Mouse (Mus musculus): Measurements from ENCODE around the gene Syne1.

Gene Syne1

GRCm38 (mm10) chr10:5058876-5059275 lies 492.4 kb downstream of the Syne1 start:
- no peak for DNase-seq (ENCODE audit: low spot score)

DNA sequence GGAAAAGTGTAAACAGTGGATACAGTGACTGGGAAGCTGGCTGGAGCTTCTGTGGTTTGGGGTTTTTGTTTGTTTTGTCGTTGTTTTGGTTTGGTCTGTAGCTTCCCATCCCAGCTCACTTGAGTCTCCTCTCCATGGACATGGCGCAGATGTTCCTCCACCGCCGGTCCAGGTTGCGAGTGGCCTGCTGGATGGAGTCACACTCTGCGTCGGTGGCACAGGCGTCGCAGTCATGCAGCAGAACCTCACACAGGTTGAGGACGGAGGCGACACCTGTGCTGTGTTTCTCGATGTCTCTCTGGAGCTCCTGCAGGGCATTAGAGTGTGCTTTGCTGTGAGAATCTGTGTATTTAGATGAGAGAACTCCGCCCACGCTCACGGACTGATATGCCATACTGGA lies 493.6 kb downstream of the Syne1 start:
- DNase-seq (ENCODE audit: low spot score) = no peak

DNA sequence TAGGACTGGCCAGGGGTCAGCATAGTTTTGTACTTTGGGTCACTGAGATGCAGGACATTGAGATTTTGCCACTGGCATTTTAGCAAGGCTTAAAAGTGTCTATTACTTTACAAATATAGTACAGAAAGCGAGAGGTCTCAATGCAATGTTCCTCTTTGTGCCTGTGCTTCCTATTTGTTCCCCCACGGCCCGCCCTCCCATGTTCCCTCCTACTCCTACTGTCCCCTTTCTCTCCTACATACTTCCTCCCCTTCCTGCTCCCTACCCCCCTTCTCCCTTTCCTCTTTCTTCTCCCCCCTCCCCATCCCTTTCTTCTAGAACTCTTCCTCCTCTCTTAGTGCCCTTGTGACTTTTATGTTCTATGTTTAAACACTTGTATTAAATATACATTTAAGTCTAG lies 494.3 kb downstream of the Syne1 start:
- DNase-seq (ENCODE audit: low spot score) = no peak

- no peak for DNase-seq (ENCODE audit: low spot score)
These were observed 495.0 kb downstream of the Syne1 start for GRCm38 (mm10) chr10:5056243-5056735.

DNA sequence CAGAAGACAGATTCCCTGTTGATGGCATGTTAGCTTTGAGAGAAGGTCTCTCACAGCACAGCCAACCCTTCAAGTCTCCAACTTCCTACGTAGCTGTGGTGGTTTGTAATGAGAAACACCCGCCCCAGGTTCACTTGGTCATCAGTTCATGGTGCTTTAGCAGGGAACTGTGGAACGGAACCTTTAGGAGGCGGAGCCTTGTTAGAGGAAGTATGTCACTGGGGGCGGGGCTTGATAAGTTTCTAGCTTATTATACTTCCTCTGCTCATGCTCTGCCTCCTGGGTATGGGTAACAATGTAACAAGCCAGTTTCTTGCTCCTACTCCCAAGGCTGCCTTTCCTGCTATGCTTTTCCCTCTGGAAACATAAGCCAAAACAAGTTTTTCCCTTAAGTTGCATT lies 505.6 kb downstream of the Syne1 start:
- no peak for DNase-seq (ENCODE audit: low spot score)

DNA sequence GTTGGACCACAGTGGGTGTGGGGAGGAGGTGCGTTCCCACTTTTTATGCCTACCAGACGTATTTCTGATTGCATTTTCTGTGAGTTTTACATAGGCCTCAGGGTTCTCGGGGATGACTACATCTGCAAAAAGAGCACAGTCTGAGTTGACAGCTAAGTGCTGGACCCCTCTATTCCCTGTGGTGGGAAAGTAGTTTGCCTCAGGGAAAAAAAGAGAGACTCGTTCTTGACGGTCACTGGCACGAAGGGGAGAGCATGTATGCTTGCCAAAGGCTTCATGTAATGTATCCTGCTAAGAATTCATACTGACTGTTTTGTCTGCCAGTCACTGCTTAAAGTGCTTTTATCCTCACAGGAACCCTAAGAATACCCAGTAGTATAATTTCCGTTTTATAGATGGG lies 506.1 kb downstream of the Syne1 start:
- no peak for DNase-seq (ENCODE audit: low spot score)

GRCm38 (mm10) chr10:5044481-5044880 lies 506.8 kb downstream of the Syne1 start:
- no peak for DNase-seq (ENCODE audit: low spot score)

DNA sequence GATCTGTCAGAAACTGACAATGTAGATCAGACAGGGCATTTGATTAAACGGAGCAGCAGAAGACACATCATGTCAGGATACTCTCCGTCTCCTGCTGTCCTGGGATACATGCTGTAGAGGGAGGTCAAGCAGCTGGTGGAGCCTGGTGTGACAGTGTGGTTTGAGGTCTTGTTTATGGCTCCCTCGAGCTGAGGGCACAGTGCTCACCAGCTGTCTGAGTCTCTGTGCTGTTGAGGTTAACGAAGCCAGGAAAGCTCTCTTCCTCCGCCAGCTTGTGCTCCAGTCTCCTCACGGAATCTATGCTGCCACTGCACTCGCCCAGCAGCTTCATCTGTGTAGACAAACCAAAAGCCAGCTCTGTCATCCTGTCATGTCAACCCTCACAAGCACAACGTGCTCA lies 510.0 kb downstream of the Syne1 start:
- no peak for DNase-seq (ENCODE audit: low spot score)

- DNase-seq (ENCODE audit: low spot score) = no peak
These were observed 518.9 kb downstream of the Syne1 start for GRCm38 (mm10) chr10:5032192-5033048.

- no peak for DNase-seq (ENCODE audit: low spot score)
These were observed 521.4 kb downstream of the Syne1 start for GRCm38 (mm10) chr10:5029883-5030282.

DNA sequence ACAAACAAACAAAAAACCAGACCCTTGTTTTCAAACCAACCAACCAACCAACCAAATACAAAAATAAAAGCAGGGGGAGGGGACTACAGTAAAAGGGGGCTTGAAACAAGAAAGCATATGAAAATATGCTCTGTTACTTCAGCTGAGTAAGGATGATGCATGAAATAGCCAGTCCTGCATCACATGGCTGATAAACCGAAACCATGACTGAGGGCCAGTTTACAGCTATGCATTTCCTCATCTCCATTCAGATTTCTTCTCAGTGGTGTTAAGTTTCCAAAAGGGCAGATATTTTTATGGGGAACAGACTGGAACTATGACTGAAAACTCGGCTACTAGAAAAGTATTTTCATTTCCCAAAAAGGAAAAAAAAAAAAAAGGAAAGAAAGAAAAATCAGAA lies 522.1 kb downstream of the Syne1 start:
- DNase-seq (ENCODE audit: low spot score) = no peak

DNA sequence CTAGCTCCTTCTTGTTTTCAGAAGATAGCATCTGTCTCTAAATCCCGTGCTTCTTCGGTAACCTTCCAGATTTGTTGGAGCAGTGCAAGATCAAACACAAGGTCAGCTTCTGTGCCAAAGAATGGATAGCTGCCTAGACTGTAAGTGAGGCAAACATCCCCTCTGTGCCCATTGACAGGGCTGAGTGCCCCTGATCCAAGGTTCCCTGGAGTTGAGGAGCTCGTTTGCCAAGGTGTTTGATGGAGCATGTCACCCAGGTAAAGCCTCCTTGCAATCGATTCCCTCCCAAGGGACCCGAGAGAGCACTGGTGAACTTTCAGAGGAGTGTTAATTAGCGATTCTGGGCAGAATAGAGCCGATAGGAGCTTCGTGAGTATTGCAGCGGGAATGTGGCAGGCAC lies 523.0 kb downstream of the Syne1 start:
- DNase-seq (ENCODE audit: low spot score) = no peak

DNA sequence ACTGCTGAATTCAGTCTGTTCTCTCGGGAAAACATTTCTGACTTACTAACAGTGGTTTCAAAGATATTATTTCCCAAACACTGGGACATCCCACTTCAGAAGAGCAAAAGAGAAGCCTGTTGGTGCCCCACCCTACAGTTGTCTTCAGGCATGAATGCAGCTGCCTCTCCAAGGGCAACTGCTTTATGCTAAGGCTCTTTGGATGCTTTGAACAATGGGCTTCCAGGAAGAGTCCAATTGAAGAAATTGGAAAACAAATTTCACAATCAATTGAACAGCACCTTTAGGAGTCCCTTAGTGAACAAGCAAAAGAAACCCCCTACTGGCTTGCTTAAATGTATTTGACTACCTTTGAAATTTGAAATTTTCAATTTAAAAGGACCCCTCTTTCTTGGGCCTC lies 524.1 kb downstream of the Syne1 start:
- DNase-seq (ENCODE audit: low spot score) = no peak

GRCm38 (mm10) chr10:5025906-5026305 lies 525.4 kb downstream of the Syne1 start:
- DNase-seq (ENCODE audit: low spot score) = no peak

GRCm38 (mm10) chr10:5017148-5017547 lies 534.1 kb downstream of the Syne1 start:
- DNase-seq (ENCODE audit: low spot score) = peak; percentile 7

GRCm38 (mm10) chr10:5014976-5015375 lies 536.3 kb downstream of the Syne1 start:
- no peak for DNase-seq (ENCODE audit: low spot score)

- no peak for DNase-seq (ENCODE audit: low spot score)
These were observed 539.3 kb downstream of the Syne1 start for GRCm38 (mm10) chr10:5012004-5012403.

DNA sequence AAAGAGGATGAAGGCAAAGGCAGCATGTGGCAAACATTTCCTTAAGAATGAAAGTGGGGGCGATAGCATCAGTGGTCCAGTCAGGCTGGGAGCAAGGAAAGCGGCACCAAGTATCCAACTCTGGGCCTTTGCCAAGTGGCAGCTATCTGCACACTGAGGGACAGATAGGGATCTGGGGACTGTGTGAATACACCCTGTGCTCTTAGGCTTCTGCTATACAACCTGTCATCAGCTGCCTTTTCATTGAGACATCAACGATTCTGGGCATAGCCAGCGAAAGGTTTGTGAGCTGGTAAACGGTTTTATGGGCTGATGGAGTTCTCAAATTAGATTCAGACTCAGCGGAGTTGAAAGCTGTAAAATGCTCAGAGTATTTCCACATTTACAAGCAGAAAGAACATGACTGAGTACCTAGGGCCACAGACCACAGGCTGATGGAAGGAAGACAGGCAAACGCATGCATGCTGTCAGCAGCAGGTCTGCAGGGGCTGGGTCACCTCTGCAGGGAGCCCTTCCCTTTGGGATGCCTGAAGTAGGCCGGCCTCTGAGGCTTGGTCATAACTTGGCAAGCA lies 542.4 kb downstream of the Syne1 start:
- DNase-seq (ENCODE audit: low spot score) = no peak

- DNase-seq (ENCODE audit: low spot score) = no peak
These were observed 554.7 kb downstream of the Syne1 start for GRCm38 (mm10) chr10:4996592-4996991.

DNA sequence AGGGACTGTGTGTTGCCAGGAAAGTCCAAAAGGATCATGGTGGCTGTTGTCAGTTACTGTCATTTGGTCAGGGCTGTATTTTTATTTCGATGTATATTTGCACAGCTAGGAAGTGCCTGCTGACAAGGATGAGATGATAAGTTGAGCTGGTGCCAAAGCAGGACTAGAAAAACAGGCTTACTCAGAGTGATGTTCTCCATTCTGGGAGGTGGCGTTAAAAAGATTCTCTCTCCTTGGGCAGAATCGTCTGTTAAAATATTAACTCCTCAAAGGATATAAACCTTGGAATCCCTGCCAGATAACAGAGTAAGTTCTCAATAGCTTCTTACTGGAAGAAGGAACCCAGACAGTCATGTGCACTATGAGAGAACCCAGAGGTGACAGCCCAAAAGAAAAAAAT lies 557.5 kb downstream of the Syne1 start:
- DNase-seq (ENCODE audit: low spot score) = no peak

DNA sequence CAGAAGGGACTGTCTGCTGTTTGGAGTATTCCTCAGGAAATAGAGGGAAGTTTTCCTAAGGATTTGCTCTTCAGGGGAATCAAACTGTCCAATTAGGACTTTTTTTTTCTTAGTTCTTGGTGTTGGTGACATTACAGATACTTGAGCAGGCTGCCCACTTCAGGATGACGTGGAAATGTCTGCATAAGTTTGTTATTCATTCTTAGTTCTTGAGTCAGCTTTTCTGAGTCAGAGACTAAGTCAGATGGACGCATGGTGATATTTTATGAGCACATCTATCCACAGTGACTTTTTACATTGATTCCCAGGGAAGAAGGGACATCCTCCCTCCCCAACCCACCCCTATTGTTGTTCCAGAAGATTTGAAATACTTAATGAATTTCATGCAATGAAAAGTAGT lies 567.4 kb downstream of the Syne1 start:
- no peak for DNase-seq (ENCODE audit: low spot score)

DNA sequence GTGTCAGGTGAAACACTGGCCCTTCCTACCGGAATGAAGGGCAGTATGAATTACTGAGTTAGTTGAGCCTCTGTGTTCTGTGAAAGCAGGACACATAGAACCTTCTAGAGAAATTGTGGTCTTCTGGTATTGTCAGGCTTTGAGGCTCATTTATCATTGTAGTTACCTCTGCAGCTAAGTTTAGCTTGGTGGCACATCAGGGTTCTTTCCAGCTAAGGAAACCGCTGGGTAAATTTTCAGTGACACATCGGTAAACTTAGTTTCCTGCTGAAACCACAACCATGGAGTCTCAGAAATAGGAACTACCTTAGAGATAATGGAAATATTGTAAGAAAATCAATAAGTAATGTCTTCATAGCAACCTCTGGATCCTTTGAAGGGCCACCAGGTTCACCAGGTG lies 573.9 kb downstream of the Syne1 start:
- no peak for DNase-seq (ENCODE audit: low spot score)

GRCm38 (mm10) chr10:4976557-4976956 lies 574.7 kb downstream of the Syne1 start:
- DNase-seq (ENCODE audit: low spot score) = no peak

DNA sequence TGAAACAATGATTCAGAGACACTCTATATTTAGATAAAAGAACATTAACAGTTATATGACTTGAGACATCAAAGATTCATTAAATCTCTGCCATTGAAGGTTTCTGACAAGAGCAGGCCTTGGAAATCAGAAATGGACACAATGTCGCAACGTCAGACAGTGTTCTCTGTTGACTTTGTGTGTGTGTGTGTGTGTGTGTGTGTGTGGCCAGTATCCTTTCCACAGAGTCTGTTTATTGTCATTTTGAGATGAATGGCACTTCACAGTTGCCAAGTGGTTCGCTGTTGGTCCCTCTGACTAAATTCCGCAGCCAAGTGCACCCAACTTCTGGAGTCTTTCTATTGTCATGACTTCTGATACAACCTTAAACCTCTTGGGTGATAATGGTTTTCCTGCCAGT lies 577.0 kb downstream of the Syne1 start:
- no peak for DNase-seq (ENCODE audit: low spot score)

Measured in embryo, embryonic 10 days (tissue).